Mouse (Mus musculus): ENCODE measurements around the gene Tex26. TPM values are rescaled to one million over a fixed set of nuclear protein-coding genes. Genes with fewer than 3 reads are reported as not detected.
A peak's percentile ranks its signal among the peaks of the same experiment; 100 is the strongest.

Tex26 gene
- total RNA-seq, 2 experiments from 2014 or later, result 0.50 to 0.69 TPM

DNA sequence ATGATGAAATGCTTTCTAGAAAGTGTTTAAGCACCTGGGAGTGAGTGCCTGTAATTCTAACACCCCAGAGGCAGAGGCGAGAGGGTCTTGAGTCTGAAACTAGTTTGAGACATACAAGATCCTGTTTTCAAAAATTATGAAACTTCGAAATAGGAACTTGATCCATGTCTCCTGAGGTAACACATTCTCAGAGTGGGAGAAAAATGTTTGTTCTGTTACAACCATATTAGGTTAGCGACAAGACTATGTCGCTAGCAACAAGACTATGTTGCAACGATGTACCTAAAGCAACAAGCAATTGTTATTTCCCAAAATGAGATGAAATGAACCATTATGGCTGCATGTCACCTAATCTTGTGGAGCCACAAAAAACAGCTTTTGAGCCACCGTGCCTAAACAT, 46.0 kb downstream of the Tex26 start:
- no peak for DNase-seq (ENCODE audit: low spot score in 2 of 2)

DNA sequence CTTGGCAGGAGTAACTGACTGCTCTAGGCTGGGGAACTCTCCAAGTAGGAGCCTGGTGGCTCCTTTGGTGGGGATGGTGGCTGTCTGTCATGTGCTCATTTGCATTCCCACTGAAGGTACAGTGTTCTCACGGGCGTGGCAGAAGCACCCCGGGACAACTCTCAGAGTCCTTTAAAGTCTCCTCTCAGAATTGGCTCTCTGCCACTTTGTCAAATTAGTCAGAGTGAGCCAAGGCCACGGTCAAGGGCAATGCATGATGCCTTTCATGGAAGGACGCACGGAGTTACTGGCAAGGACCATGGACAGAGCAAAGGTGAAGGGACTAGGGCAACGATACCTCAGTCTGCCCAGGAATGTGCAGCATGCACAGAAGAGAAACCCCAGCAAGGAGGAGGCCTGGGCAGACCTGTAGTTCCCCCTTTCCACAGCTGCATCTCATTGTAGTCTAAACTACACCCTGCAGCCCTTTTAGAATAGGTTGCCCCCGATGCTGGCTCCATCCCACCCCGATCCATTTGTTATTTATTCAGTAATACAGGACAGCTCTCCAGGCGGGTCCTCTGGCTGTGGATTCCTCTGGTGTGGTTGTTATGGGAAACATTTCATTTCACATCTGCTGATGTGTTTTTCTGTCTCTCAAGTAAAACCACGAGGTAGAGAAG, 49.0 kb downstream of the Tex26 start:
- DNase-seq (ENCODE audit: low spot score in 2 of 2), result peak; percentile 46 to 55

DNA sequence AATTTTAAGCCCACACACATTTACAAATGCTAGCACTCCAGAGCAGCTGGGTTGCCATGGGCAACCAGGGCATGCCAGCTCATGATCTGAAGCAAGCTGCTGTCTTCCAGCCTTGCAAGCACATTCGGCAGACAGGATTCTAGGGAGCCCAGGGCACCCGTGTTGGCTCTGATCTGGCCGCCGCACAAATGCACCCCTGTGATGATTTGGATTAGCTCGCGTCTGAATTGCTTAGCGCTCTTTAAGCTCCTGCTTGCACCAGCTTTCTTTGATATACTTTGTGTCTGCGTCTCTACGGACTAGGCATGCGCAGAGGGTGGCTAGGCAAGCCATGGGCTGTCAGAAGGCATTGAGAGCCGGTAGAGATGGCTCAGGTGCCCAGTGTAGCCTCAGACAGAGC, 49.7 kb downstream of the Tex26 start:
- DNase-seq (ENCODE audit: low spot score in 2 of 2), result peak; percentile 74 to 84

DNA sequence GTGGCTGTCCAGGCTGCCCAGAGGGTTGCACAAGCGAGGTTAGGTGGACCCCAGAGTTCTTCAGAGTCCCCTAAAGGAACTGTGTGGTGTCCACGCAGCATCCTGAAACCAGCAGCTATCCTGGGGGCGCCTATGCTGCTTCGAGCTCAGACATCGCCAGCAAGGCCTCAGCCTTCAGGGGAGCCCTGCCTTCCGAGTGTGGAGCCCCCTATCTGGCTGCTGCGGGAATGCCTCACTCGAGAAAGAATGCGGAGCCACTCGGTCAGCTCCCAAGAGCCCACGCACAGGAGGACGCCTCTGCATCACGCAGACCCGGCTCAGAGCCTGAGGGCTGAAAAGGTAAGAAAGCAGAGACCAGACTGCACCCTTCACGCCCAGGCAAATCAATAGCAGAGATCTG, 50.8 kb downstream of the Tex26 start:
- no peak for DNase-seq (ENCODE audit: low spot score in 2 of 2)

DNA sequence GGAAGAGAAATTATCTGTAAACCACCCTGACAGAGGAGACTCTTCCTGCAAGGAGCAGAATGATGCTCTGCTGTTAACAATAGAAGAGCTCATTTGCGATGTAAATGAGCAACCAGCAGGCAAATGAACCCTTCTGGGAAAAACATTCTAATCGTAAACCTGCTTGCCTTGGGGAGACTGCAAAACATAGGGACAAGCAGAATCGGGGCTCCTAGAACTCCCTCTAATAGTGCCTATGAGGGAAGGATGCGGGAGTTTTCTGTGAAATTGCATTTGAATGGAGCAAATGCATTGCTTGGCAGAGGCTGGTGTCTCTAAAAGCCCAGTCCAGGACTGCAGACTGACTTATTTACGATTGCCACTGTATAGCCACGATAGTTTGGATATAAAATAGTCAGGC, 56.2 kb downstream of the Tex26 start:
- no peak for DNase-seq (ENCODE audit: low spot score in 2 of 2)

DNA sequence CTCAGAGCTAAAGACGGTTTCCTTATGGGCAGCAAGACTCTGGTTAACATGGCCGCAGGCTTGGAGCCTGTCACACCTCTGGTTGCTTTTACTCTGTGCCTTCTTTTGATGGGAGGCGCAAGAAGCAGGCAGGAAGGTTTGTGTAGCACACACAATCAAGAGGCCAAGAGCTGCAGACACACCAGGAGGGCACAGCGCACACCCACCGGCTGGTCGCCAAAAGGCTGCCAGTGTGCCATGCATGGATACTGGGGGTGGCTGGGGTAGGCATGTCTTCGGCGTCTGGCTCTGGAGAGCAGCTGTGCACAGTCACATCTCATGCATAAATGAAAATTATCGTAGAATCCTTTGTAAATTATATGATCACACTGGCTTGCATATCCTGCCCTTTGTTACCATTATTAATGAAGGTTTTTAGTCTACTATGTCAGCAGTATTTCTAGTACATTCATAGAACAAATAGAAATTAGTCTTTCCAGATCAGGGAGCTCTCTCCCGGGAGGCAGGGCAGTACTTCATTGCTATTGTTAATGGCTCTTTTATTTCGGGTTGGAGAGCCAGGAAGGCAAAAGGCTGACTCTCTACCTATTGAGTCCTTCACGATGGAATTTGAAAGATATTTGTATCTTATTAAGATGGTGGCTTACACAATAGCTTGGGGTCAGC, 57.1 kb downstream of the Tex26 start:
- no peak for DNase-seq (ENCODE audit: low spot score in 2 of 2)

DNA sequence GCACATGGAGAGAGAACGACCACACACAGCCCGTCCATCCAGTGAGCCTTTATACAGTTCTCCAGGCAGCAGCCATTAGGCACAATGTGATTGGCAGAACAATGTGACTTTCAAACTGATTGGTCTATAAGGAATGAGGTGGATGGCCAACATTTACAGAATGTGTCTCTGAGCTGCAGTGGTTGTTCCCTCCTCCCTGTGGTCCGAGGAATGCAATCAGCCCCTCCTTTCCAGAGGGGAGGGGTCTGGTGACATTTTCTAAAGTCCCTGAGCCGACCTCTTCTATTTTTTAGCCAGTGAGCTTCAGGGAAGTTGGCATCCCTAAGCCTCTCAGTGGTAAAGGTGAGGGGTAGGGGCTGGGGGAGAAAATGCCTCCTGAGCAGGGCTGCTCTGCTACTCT, 60.5 kb downstream of the Tex26 start:
- DNase-seq (ENCODE audit: low spot score in 2 of 2), result no peak

DNA sequence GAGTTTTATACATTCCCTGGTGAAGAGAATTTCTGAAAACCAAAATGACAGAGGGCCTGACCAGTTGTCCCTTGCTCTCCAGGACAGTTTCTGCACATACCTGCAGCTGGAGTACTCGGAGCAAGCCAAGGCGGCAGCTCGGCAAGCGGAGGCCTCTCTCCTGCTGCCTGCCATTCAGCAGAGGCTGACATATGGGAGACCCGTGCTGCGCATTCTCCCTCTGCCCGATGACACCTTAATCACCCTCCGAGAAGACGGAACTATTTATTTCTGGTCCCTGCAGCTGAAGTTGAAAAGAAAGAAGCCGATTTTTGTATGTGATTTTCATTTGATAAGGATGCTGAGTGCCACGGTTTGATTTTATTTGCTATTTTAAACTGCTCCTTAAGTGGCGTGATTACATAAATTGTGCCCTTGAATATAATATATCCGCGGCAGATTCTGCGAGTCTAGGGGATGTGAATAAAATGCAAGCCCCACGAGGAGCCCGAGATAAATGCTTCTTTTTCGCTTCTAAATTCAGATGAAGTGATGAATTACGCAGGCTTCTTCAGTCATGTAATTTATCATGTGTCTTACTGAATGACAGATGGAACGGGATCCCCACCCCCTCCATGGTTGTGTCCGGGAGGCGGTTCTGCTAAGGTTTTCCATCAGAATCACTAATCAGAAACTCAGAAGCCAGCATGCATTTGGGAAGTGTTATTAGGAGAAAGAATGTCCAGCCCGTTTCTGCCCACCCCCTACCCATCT, 64.1 kb downstream of the Tex26 start:
- peak; percentile 46 to 69 for DNase-seq (ENCODE audit: low spot score in 2 of 2)

DNA sequence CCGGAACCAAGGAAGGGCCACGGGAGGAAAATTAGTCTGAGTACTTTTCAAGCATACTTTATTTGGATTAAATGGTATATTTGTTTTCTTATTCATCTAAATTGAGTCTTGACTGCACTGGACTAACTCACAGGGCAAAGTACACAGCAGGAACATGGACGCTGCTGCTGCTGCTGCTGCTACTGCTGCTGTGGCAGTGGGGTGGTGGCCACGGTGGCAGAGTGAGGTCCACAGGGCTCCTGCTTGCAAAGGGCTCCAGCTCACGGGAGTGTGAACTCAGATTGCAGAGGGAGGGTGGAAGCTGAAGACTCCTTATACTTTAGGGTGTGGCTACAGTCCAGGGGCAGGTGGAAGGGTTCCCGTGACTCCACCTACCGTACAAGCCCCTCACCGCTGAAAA, 65.5 kb downstream of the Tex26 start:
- DNase-seq (ENCODE audit: low spot score in 2 of 2), result no peak

DNA sequence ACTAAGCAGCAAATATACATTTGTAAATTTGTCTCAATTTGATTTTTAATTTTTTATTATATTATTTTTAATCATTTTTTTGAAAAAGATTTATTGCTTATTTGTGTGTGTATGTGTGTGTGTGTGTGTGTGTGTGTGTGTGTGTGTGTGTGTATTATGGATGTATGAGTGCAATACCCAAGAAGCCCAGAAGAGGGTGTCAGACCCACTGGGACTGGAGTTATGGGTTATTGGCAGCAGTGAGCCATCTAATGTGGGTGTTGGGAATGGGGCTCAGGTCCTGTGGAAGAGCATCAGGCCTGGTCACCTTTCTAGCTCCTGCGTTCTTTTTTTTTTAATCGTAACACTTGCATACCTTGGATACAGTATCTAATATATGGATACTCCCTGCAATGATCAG, 66.6 kb downstream of the Tex26 start:
- DNase-seq (ENCODE audit: low spot score in 2 of 2), result no peak

DNA sequence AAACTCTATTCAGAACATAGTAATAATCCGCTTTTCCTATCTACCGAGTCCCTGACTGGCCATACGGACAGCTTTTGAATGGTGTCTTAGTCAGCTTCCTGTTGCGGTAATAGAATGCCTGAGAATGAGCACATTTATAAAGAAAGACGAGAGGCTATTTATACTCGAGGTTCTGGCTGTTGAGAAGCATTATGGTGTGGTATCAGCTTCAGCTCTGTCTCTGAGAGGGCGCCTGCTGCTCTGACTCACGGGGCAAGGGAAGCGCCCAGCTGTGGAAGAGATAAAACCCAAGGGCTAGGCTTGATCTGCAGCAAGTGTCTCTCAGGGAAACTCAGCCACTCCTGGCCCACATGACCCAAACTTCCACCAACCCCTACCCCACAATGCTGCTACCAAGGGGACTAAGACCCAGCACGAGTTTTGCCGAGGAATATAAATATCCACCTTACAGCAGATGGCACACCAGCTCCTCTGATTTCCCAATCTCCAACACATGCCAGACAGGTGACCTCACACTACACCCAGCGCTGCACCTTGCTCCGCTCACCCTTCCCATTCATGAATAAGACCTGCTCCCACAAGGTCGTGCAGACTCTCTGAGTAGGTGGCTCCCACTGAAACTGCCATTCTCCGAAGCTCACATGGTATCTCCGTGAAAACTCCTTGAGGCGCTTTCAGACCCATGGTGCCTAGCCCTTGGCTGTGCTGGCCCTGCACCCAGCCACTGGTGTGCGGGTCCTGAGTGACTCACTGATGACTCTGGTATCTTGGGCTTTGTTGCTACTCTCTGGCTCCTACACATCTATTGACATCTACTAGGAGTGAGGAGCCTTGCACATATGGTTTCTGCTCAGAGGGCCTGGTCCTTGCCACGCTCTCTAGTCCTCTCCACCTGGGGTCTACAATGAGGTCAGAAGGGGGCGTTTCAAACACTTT, 68.9 kb downstream of the Tex26 start:
- DNase-seq (ENCODE audit: low spot score in 2 of 2), result no peak

DNA sequence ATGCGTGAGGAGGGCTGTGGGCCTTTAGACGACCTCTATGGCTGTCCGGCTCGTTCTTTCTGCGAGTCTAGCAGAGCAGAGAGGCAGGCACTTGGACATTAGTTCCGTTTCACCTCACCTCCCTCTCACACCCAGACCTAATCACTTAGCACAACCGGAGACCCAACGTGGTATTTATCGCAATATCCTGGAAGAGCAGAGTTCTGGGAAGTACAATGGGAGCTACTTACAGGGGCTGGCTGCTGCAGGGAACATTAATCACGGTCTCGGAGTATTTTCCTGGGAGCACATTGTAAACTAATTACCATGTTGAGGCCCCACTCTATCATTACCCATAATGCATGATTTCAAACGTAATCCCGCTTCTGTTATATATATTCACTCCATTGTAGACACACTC, 70.9 kb downstream of the Tex26 start:
- DNase-seq (ENCODE audit: low spot score in 2 of 2), result no peak

DNA sequence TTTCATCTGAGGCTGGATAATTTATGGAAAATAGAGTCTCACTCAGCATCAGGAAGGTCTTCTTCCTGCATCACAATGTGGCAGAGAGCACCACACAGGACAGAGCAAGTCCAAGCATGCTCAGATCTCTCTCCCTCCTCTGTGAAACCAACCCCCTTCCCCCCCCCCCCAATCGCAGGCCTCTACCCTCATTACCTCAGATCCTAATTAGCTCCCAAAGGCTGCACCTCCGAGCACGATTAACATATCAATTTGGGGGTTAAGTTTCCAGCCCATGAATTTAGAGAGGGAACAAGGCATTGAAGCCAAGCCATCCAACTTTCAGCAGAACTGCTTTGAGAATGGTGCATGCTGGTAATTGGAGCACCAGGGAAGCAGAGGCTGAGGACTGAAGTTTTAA, 73.2 kb downstream of the Tex26 start:
- DNase-seq (ENCODE audit: low spot score in 2 of 2), result no peak

DNA sequence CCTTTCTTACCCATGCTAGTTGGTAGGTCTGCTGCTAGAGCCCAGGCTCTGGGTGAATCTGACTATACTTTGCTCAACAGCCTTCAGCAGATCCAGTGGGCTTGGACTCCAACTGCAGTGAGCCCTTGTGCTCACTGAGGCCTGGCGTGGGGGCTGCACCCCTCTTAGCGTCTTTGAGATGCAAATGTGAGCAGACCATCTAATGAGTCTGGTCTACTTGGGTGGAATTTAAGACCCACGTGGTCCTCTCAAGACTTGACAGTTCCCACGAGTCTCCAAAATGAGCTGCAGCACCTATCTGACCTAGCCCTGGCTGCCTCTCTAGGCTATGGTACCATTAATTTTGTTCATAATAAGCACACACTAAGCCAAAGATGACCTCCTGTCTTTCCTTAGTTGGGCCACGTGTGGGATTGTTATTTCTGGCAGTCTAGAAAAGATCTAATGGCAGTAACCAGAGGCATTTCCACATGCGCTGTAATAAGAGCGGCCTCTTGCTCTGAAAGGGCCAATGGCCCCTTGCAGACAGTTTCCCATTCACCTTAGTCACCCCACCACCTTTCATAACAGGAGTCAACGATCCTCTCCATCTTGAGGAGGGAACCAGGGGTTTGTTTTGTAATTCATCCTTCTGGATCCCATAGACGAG, 74.1 kb downstream of the Tex26 start:
- no peak for DNase-seq (ENCODE audit: low spot score in 2 of 2)

DNA sequence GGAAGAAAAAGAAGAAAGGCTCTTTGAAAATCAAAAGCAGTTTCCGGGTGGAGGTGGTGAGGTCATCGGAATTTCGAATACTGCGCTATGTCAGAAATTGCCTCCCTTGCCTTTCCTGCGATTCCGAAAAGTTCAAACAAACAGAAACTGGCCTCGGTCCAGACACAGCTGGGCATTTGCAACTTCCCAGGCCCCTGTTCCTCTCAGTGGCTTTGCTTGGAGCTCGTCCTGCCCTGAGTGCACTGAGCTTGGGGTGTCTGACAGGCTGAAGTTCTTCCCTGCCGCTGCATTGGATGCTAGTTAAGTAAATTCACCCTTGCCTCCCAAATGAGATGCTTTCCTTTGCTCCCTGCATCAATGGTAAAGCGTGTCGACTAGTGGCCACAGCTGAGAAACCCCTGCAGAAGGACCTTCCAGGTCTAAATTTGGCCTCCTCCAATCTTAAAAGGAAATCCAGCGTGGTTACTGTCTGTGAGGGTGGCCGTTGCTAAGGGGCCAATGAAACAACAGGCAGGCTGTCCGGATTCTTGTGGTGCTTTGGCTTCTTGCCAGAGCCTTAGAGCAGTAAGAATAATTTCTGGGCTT, 74.7 kb downstream of the Tex26 start:
- peak; percentile 45 to 59 for DNase-seq (ENCODE audit: low spot score in 2 of 2)

DNA sequence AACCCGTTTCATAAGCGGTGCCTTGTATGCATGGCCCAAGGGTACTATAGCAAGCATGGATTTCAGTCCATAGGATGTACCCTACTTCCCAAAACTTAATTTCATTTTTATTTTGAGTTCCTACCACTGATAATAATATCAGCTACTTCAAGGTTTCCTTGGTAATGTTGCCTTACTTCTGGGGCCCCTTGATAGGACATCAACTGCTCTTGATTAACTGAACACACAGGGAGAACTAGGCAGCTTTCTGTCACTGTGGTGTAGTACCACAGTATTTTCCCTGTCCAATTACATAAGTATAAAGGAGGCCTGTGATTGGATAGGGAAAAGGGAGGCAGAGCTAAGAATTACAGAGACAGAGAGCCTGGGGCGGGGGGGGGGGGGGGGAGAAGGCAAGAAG, 75.4 kb downstream of the Tex26 start:
- DNase-seq (ENCODE audit: low spot score in 2 of 2), result no peak

DNA sequence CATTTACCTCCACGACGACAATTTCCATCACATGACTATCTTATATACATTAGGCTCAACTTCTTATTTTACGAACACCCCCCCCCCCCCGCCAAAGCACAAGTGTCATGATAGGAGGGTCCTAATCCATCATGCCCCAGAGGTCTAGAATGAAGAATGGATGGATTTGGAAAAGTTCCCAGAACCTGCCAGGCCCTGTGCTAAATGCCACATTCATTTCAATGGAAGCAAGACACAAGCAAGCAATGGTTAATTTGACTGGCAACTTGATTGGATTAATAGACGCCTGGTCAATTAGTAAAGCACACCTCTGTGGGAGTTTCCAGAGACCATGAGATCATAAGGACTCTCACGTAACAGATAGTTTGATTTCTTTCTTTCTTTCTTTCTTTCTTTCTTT, 77.7 kb downstream of the Tex26 start:
- DNase-seq (ENCODE audit: low spot score in 2 of 2), result no peak
